Mouse (Mus musculus) gonadal fat pad, adult 2 months (tissue): ENCODE data around the gene Hapln2. TPM values are rescaled to one million over a fixed set of nuclear protein-coding genes. Genes with fewer than 3 reads are reported as not detected.

ENCODE experiments used
- DNase-seq: peaks from one replicate; pipeline ENCODE4 v3.0.0-alpha.2; 2012; ENCODE audit warnings: low read depth
- polyA plus RNA-seq: library from polyadenylated mRNA; depleted of rRNA; stranded (reverse); fragments of >200 nt; gene quantifications from 2 replicates; pipeline ENCODE4 v1.2.3, GENCODE M21; 2012; rRNA removed

The Hapln2 gene
- not detected in 2 replicates for polyA plus RNA-seq

DNA sequence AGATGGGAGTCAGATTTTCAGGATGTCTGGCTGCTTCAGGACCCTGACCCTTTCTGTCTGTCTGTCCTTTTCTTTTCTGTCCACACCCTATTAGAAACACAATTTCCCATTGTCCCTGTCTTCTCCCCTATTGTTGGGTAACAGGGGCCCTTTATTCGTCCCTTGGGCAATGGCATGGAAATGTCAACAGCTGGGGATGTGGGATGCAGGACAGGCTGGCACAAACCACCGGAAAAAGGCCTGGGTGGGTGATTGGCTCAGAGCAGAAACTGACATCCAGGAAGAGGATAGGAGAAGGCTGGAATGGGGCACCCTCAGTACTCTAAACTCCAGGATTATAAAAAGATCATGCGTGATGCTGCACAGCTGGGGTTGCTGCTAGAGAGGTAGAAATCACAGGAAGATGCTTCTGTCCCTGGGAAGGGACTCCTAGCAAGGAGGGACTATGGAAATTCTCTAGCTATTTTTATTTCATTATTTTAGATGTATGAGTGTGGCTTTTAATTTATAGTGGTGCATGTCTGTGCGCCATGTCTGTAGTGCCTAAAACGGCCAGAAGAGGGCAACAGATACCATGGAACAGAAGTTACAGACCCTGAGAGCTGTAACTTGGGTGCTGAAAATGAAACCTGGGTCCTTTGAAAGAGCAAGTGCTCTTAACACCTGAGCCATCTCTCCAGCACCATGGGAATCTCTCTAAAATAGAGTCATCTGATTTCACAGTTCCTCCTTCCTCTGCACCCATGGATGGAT lies at the start of gene Hapln2:
TSS of gene Hapln2 (minus strand) at position 150 of the 753 bp plus-strand sequence.
- DNase-seq: no peak

DNA sequence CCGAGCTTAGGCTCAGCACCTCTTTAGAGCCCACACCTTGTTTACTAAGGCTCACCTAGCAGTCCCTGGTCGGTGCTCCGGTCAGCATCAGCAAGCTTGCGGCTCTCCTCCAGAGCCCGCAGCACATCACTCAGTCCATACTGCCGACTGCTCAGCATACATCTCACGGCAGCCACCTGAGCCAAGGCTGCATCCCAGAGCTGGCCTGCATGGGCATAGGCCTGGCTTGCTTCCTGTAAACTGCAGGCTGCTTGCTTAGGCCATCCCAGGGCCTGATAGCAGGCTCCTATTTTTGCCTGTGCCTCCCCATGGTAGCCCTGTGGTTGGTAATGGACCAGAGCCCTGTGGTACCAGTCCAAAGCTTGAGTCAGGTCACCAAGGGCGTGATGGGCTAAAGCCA lies 47.4 kb upstream of the Hapln2 start:
- DNase-seq: no peak

DNA sequence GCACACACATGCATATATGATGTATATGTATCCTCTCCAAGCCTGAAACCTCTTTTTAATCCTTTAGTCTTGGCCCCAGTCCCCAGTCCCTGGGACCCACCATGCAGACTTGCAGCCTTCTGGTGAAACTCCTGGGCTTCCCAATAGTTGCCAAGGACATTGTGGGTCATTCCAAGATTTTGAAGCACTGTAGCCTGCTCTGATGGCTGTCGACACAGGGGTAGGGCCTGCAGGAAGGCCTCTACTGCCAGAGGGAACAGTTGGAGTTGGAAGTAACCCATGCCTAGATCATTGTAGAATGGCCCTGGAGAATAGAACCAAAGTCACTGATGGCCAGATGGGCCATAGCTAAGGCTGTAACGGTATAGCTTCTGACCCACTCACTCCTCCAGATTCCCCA lies 47.0 kb upstream of the Hapln2 start:
- DNase-seq: no peak

DNA sequence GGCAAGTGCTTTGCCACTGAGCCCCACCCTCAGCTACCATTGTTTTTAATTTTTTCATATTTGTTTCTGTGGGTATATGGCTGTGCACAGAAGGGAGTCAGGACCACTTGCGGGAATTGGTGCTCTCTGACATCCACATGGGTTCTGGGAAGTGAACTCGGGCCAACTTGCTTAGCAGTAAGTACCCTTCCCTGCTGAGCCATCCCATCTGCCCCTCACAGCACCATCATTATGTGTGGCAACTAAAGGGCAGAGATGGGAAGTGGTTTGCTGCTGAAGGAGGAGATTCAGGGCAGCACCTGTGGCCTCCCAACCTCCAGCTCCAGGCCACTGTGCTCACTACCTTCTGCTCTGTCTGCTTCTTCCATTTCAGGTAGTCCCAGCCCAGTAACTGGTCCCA lies 46.2 kb upstream of the Hapln2 start:
- DNase-seq: no peak

DNA sequence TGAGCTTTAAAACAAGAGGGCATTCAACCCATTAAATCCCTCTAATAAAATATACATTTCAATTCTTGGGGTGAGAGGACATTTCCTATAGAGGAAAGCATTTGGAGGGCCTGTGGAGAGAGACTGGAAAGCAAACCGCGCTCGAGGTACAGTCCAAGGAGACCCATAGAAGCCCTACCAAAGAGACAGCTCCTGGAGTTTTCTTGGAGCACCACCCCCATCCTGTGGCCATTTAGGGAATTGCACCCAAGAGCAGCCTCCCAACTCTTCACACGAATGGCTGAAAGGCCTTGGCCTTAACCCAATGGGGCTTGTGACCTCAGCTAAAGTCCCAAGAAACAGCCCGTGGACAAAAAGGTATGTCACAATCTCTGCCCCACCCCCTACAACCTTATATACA lies 44.4 kb upstream of the Hapln2 start:
- no peak for DNase-seq

DNA sequence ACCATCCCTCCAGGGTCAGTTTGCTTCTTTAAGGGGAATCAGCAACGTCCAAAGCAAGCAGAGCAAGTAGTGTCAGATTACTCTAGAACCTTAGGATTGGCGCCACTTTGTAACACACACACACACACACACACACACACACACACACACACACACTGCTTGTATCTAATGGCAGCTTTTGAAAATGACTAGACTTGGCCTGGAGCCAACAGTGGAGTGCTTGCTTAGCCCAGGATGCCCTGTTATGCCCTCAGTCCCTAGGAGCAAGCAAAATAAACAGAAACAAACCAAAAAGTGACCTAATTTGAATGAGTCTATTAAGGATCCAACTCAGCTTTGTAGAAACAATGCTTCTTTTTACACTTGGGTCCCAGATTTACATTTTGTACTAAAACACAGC lies 41.0 kb upstream of the Hapln2 start:
- no peak for DNase-seq

DNA sequence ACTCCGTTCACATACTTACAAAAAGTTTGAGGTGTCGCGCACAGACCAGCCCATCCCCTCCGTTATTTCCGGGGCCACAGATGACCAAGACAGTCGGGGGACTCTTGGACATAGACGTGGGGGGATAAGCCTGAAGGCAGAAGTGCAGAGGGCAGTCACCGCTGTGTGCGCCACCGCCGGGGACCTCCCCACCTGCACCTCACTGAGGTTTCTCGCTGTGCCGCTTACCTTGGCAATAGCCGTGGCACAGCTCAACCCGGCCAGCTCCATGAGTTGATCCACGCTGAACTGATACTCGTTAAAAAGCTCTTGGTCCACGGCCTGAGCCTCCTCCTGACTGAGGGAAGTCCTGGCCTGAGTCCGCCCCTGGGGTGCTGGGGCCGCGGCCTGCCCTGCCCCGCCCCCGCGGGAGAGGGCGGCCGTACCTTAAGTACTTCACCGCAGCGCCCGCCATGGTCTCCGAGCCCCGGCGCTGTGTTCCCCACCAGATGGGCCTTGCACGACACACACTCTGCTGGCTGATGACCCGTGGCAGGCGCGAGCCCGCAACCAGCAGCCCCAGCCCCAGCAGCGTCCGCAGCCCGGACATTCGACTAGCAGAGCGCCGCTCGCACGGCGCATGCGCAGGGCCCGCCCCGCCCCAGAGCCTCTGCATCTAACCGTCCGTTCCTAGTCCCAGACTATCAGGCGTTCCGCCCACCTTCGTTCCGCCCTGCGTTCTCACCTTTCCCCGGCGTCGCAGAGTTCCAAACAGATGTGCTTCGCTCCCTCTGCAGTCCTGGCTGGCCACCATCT lies 30.7 kb upstream of the Hapln2 start, which contains the start of gene Naxe:
TSS of gene Naxe (minus strand) at position 594 of the 795 bp plus-strand sequence.
- no peak for DNase-seq

DNA sequence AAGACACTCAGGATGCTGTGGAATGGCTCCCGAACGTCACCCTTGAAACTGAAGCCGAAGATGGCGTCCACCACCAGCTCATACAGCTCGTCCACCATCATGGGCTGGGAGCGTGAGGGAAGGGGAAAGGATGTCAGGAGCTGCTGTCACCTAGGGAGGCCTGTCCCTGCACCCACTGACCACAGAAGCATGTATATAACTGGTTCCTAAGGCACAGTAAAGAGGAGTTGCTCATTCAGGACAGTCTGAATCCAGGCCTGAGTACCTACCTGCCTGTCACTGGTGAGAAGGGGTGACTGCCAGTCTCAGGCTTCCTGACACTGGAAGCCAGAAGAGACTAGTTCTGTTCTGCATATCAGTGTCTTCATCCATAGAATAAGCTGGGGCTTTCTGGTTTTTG lies 29.6 kb upstream of the Hapln2 start:
- DNase-seq: no peak

DNA sequence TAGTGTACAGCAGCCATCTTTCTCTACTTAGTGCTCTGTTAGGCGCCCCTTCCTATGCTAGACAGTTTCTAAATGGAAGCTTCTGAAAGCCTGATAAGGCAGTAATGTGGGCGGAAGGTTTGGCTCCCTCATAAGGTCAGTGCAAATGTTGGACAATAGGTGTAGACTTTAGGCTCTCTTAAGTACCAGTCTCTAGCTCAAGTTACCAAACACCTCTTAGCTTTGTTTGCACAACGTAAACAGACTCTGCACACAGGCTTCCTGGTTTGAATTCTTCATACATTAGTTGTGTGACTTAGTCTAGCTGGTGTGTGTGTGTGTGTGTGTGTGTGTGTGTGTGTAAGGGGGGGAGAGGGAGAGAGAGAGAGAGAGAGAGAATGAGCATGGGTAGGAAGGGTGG lies 22.1 kb upstream of the Hapln2 start:
- DNase-seq: no peak

DNA sequence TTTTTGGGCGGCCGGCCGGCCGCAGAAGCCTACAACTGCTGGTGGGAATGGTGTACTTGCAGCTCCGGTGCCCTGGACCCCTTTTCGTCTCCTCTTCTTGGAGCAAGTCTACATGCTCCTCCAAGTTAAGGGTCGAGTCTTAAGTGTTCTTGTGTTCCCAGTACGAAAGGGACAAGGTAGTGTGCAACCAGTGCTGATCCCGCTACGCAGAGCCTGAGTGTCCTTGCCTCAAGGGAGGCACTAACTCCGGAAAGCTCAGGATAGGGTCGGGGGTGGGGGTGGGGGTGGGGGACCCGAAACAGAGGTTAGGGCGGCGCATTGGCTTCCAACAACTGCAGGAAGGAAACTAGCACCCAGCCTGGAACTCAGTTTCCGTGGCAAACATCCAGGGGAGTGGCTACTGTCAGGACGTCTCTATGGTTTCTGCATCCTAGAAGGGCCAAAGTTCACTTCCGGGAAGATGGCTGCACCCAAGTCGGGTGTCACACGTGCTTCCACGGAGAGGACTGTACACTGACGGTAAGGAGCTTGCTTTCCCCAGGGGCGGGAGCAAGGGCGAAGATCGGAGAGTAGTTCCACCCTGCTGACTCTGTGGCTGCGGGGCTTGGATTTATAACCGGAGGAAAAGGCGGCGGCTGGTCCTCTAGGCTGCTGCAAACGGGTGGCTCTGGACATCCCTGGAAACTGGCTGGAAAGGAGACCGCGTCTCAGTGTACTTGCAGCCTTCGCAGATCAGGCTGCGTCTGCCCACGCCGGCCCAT lies 15.5 kb upstream of the Hapln2 start, which contains the start of gene Gpatch4:
TSS of gene Gpatch4 (plus strand) at position 448 of the 761 bp plus-strand sequence.
- peak; percentile 67 for DNase-seq

DNA sequence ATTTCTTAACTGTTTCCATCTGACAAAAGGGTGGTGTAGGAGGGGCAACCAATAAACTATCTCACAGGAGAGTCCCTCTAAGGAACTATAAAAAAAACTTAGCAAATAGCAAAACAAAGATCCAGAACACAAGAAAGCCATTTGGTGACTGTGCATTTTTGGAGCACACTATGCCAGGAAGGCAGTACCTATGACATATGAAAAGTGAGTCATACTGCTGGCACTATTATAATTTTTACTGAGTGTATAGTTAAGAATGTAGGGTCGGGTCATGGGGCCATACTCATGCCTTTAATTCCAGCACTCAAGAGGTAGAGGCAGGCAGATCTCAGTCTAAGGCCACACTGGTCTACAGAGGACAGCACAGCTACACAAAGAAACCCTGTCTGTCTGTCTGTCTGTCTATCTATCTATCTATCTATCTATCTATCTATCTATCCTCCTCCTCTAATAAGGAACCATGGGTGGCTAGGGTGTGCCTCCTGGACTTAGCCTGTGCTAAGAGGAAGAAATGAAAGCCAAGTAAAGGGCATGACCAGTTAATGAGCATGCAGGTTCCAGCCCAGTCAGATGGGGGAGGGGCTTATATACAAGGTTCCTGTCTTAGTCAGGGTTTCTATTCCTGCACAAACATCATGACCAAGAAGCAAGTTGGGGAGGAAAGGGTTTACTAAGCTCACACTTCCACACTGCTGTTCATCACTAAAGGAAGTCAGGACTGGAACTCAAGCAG lies 8.3 kb upstream of the Hapln2 start:
- DNase-seq: no peak

DNA sequence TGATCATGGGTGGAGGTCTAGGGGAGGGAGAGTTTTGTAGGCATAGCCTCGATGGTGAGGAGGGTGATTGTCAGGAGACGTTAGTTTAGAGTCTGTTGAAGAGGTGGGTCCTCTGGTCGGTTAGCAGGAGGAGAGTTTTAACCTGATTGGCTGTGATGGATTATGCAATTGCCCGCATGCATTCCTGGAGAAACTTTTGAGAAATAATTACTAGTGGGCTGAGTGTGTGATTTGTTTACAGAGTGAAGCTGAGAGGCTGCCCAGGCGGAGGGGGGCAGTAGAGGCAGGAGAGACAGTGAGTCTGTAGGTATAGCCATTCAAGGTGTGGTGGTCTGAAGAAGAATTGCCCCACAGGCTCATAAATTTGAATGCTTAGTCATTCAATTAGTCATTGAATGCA lies 6.1 kb upstream of the Hapln2 start:
- no peak for DNase-seq

DNA sequence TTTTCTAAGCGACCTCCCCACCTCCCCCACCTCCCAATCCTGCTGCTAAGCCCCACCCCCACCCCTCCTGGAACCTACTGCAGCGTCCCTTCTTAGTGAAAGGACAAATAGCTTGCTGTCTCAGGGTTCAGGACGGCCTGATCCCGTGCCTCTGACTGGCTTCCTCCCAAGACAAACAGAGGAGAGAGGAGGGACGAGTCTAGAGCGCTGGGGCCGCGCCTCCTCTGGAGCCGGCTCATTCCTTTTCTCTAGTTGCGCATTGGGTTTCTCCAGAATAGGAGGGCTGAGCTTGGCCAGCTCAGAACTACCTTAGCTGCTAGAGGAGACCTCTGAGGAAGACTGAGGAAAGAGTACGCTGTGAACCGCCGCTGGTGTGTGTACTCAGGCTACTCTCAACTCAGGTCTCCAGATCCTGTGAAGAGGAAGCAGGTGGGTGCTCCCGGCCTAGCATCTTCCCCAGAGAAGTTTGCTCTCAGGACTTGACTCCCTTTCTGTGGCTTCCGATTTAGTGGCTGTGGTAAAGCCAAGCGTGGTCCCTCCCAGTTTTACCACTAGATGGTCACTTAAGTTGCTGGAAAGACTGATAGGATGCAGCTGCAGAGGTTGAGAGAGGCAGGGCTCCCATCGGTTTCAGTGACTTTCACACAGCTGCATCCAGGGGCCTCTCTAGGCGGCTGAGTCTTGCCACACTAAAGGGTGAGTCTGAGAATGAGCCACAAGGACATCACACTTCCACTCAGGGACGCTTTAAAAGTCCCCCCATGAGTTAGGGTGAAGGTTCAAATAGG lies 3.4 kb upstream of the Hapln2 start:
- DNase-seq: no peak

DNA sequence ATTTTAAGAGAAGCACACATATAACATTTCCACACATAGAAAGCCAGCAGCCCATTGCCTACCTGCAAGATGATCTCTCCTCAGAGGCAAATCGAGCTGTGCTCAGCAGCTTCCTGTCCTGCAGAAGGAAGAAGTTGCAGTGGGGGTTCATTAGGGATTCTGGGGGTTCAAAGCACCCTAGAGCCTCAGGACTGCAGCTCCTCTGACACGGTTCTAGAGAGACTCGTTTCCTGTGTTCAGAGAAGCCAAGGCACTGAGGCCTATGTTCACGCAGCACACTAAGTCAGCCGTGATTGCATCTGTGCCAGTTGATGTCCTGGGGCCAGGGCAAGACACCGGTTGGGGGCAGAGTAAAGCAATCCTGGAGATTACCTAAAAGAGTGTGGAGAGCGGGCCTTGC lies 560 bp downstream of the Hapln2 start:
- DNase-seq: no peak

DNA sequence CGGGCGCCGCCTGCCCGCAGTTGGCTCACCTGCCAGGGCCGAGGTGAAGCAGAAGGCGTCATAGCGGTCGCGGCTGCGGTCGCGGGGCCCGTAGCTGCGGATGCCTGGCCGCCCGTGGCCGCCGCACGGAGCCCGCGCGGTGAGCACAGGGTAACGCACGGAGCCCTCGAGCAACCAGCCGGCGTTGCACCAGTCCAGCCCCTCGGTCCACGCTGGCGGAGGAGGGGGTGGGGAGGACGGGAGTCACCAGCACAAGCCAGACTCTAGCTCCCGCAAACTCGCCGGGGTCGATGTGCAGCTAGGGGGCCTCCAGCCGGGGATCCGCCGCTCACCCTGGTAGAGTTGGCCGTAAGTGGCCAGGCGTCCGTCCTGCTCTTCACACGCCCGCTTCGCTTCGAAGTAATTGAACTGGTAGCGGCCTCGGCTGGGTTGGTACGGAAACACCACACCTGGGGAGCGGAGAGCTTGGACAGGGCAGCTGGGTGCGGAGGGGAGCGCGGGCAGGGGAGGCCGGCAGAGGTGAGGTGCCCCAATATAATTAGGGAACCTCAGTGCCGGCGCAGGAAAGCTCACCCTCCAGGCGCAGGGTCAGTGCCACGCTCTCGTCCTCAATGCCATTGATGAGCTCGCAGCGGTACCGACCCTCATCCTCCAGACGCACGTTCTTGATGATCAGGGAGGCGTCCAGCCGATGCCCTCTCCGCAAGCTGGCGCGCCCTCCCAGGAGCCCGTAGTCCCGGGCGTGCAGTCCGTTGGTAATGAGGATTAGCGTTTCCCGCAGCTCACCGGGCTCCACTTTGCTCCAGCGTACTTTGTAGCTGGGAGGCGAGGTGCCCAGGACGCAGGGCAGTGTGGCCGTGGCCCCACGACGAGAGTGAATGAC lies 4.0 kb downstream of the Hapln2 start:
- no peak for DNase-seq

DNA sequence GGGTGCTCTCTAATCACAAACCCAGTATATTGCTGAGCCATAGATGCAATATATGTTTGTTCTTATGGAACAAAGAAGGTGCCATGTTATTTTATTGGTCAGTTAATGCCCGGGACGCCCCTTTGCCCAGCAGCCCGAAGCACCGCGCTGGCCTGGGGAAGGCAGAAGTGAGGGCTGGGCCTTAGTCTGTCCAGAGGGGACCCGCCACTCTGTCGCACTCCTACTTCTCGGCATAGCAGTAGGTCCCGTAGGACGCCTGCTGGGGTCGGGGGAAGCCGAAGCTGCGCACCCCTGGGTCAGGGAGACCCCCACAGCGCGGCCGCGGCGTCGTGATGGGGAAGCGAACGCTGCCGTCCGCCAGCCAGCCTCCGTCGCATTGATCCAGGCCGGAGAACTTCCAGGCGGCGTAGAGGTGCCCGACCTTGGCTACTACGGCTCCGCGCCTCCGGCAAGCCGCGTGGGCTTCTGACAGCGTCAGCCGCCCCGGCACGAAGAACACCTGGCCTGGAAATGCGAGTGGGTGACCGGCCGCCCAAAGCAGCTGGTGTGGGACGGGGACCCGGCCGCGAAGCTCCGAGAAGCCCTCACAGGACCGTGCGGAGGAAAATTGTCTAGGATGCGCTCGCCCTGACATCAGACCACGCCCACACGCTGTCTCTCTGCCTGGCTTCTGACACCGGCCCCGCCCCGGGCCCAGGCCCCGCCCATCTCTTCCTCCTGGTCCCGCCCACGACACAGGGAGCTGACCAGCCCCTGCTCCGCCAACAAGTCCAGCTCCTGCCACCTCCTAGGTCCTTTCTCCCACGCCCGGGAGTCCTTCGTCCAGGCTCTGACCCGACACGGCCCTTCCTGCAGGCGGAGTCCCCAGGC lies 4.8 kb downstream of the Hapln2 start:
- peak; percentile 19 for DNase-seq

DNA sequence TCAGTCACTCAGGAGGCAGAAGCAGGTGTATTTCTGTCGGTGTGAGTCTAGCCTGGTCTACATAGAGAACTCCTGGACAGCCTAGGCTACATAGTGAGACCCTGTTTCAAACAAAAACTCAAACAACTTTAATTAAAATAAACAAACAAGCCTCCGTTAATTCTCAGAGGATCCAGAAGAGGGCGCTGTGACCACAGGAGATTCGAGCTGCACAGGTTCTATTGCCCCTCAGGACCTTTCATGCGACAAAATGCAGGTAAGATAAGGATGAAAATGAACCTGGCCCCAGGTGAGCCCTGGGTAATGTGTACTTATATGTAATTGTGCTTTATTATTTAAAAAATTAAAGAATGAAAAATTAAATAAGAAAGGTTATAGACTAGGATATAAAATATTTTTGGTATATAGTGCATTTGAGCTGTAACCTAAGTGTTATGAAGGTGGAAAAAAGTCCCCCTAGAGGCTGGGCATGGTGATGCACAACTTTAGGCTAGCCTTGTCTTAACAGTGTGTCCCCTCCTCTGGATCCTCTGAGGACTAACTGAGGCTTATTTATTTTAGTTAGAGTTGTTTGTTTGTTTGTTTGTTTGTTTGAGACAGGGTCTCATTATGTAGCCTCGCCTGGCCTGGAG lies 16.6 kb downstream of the Hapln2 start:
- DNase-seq: no peak
